Mouse (Mus musculus): ENCODE results near the gene Kcnip4. TPM values are rescaled to one million over a fixed set of nuclear protein-coding genes. Genes with fewer than 3 reads are reported as not detected.
A peak's percentile ranks its signal among the peaks of the same experiment; 100 is the strongest.

Kcnip4 gene
- total and polyA plus RNA-seq, 3 experiments: 0.19 TPM; not detected in 2

DNA sequence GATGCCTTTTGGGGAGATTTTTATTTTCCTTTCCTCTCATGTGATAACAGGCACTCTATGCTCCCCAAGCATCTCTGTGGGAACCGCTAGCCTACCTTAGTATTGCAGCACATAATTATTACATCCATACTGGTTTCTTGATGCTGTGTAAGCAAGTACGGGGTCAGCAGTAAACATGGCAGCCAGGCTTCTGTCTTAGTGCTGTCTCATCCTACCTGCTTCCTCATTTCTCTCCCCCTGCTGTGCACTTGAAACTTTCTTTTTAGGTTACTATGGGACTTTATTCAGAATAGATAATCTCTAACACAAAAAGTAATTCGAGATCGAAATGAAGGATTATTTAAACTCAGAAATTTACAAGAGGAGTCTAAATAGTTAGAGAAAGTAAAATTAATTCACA is 973.0 kb downstream of the Kcnip4 start (continued):
- TF ChIP-seq USF2 (IDR thresholded peaks at IDR 0.05; ENCODE audit: borderline replicate concordance in 1 of 2, insufficient read depth in 1 of 2, low read depth in 1 of 2, low read length in 2 of 2): no peak
- no peak for TF ChIP-seq USF1 (IDR thresholded peaks at IDR 0.05; ENCODE audit: low read depth, low read length)
- TF ChIP-seq HCFC1 (IDR thresholded peaks at IDR 0.05; ENCODE audit: low read depth, low read length): no peak
- TF ChIP-seq MYB (IDR thresholded peaks at IDR 0.05; ENCODE audit: low read depth, low read length): no peak
- TF ChIP-seq ELF1 (IDR thresholded peaks at IDR 0.05; ENCODE audit: low read depth, low read length): no peak
- TF ChIP-seq RAD21 (IDR thresholded peaks at IDR 0.05; ENCODE audit: low read depth, low read length): no peak
- peak; percentile 51 to 65 for TF ChIP-seq EP300 (IDR thresholded peaks at IDR 0.05; ENCODE audit: low read depth in 1 of 2, low read length in 2 of 2)
- TF ChIP-seq MXI1 (IDR thresholded peaks at IDR 0.05; ENCODE audit: low read depth, low read length): no peak
- no peak for TF ChIP-seq CHD2 (IDR thresholded peaks at IDR 0.05; ENCODE audit: low read length)
- peak; percentile 61; the same call in 1 of the 2 replicates for TF ChIP-seq RCOR1 (IDR thresholded peaks at IDR 0.05; ENCODE audit: low read depth, low read length)

- Histone ChIP-seq H3K79me2 (ENCODE audit: control insufficient read depth, insufficient read depth, low read length, poor library complexity) (no peaks in the 10 kb centered on the region), H3K27me3 (ENCODE audit: control insufficient read depth in 1 of 2, insufficient read depth in 2 of 2, low read length in 2 of 2) (no peaks in the 10 kb centered on the region), H3K4me1 (ENCODE audit: control insufficient read depth in 1 of 2, insufficient read depth in 2 of 2, low read length in 2 of 2) (peaks cover 10 to 19% of the 10 kb centered on the region in 2 experiments), H3K36me3 (ENCODE audit: control insufficient read depth in 1 of 2, insufficient read depth in 2 of 2, low read length in 2 of 2) (peaks cover 0 to 29% of the 10 kb centered on the region in 2 experiments; a peak in 2 of 4 replicates), H3K9ac (ENCODE audit: control insufficient read depth, low read depth, low read length, poor library complexity, severe bottlenecking) (no peak overlapping the region), H3K9me3 (replicated peaks; ENCODE audit: insufficient read depth, low read length) (no peaks in the 10 kb centered on the region), H3K4me3 (ENCODE audit: control insufficient read depth in 1 of 2, insufficient read depth in 1 of 2, low read depth in 2 of 2, low read length in 2 of 2) (peak overlapping the region in 1 of 2 experiments; percentile 9; a peak in 1 of 4 replicates), H3K27ac (ENCODE audit: control insufficient read depth, low read depth, low read length) (peak overlapping the region; percentile 38; the same call in 1 of the 2 replicates)
- no peak for DNase-seq (ENCODE audit: low read depth, low spot score)
- no peak for TF ChIP-seq MAZ (IDR thresholded peaks at IDR 0.05; ENCODE audit: low read depth, low read length)
- TF ChIP-seq NRF1 (IDR thresholded peaks at IDR 0.05; ENCODE audit: insufficient read depth, low read depth, low read length, poor library complexity, severe bottlenecking): no peak
- peak; percentile 41; the same call in 1 of the 2 replicates for TF ChIP-seq TCF12 (IDR thresholded peaks at IDR 0.05; ENCODE audit: low read depth, low read length)
- TF ChIP-seq TBP (IDR thresholded peaks at IDR 0.05; ENCODE audit: low read depth, low read length): no peak
- TF ChIP-seq JUND (IDR thresholded peaks at IDR 0.05; ENCODE audit: low read depth, low read length): no peak
- peak in 1 of 2 experiments; percentile 62; a peak in 3 of 4 replicates for TF ChIP-seq EP300 (IDR thresholded peaks at IDR 0.05; ENCODE audit: low read depth in 1 of 2, low read length in 2 of 2)
- TF ChIP-seq GABPA (IDR thresholded peaks at IDR 0.05; ENCODE audit: low read depth, low read length): no peak
- peak; percentile 69 for TF ChIP-seq GATA1 (IDR thresholded peaks at IDR 0.05; ENCODE audit: low read depth, low read length)
- no peak; the same call in 1 of the 2 replicates for TF ChIP-seq RCOR1 (IDR thresholded peaks at IDR 0.05; ENCODE audit: low read depth, low read length)
These were observed 978.9 kb downstream of the Kcnip4 start for GRCm38 (mm10) chr5:48545825-48546224.

All from MEL (cell line).